Mouse (Mus musculus): ENCODE data around the gene Eps8l2.
"Not testable (repeated sequence)": the region's sequence is repeated elsewhere in the genome, so short reads cannot be mapped to it uniquely, and the experiment has no call there.

Eps8l2 gene

GRCm38 (mm10) chr7:141405466-141405865, 66.8 kb downstream of the Eps8l2 start:
- DNase-seq (ENCODE audit: extremely low read depth, insufficient read length, low spot score): no peak

GRCm38 (mm10) chr7:141407670-141408069, 69.0 kb downstream of the Eps8l2 start:
- DNase-seq (ENCODE audit: extremely low read depth, insufficient read length, low spot score): not testable (repeated sequence)

- peak; percentile 80 for DNase-seq (ENCODE audit: extremely low read depth, insufficient read length, low spot score)
Observed at GRCm38 (mm10) chr7:141408833-141409232, 70.2 kb downstream of the Eps8l2 start.

GRCm38 (mm10) chr7:141410631-141411030, 72.0 kb downstream of the Eps8l2 start:
- DNase-seq (ENCODE audit: extremely low read depth, insufficient read length, low spot score): no peak

- DNase-seq (ENCODE audit: extremely low read depth, insufficient read length, low spot score): no peak
Observed at GRCm38 (mm10) chr7:141411667-141412066, 73.0 kb downstream of the Eps8l2 start.

Measured in 3134 (cell line).